Mouse (Mus musculus) C2C12 (cell line): ENCODE data around the gene Olfr1361.

ENCODE experiments used
- CTCF ChIP-seq: IDR thresholded peaks from one replicate; pipeline ENCODE4 v1.5.1; 2011; ENCODE audit not compliant: control insufficient read depth, insufficient read depth, insufficient read length
- MAX ChIP-seq: IDR thresholded peaks from one replicate; pipeline ENCODE4 v1.6.1; 2011; ENCODE audit warnings: mild to moderate bottlenecking, control low read depth
- MYOG ChIP-seq: IDR thresholded peaks from one replicate; pipeline ENCODE4 v1.6.1; 2011; ENCODE audit not compliant: control insufficient read depth, insufficient read length; ENCODE audit errors: extremely low read depth
- USF1 ChIP-seq: IDR thresholded peaks from one replicate; pipeline ENCODE4 v1.6.1; 2011; ENCODE audit warnings: low read depth, mild to moderate bottlenecking, control low read depth, moderate library complexity

GRCm38 (mm10) chr13:21642418-21642817 is 20.8 kb downstream of the Olfr1361 start, which contains the start of gene Olfr11:
- TF ChIP-seq CTCF: no peak
- TF ChIP-seq MAX: no peak
- no peak for TF ChIP-seq MYOG
- no peak for TF ChIP-seq USF1
